Mouse (Mus musculus): ENCODE measurements around the gene Slc6a11. TPM values are rescaled to one million over a fixed set of nuclear protein-coding genes. Genes with fewer than 3 reads are reported as not detected.

Gene Slc6a11
- polyA plus RNA-seq, 1 experiment from 2014 or later: not detected

GRCm38 (mm10) chr6:114178141-114178540 lies 47.1 kb downstream of the Slc6a11 start:
- no peaks in the 10 kb centered on the region for H3K36me3 ChIP-seq
- H3K9me3 ChIP-seq (replicated peaks): no peaks in the 10 kb centered on the region
- no peaks in the 10 kb centered on the region for H3K4me1 ChIP-seq (replicated peaks)
- no peak overlapping the region for H3K4me3 ChIP-seq
- H3K27ac ChIP-seq (ENCODE audit: poor library complexity, severe bottlenecking): no peak overlapping the region
- H3K27me3 ChIP-seq (replicated peaks): peaks cover 26% of the 10 kb centered on the region
- no peak overlapping the region for H3K4me2 ChIP-seq
- no peak for ATAC-seq (ENCODE audit: insufficient number of reproducible peaks, low FRiP score)
- H3K9ac ChIP-seq: no peak overlapping the region
- WGBS: 74% methylated on average over 3 of the region's 3 CpGs

GRCm38 (mm10) chr6:114182366-114183179 lies 51.5 kb downstream of the Slc6a11 start:
- Histone ChIP-seq H3K27ac (ENCODE audit: poor library complexity, severe bottlenecking) (no peak overlapping the region), H3K4me1 (replicated peaks) (no peaks in the 10 kb centered on the region), H3K36me3 (no peaks in the 10 kb centered on the region), H3K4me3 (no peak overlapping the region), H3K9me3 (replicated peaks) (no peaks in the 10 kb centered on the region), H3K4me2 (no peak overlapping the region), H3K27me3 (replicated peaks) (no peaks in the 10 kb centered on the region; the same call in 1 of the 2 replicates), H3K9ac (no peak overlapping the region)
- ATAC-seq (ENCODE audit: insufficient number of reproducible peaks, low FRiP score): no peak
- WGBS: 57% methylated on average over 7 of the region's 7 CpGs

GRCm38 (mm10) chr6:114187121-114187520 lies 56.1 kb downstream of the Slc6a11 start:
- Histone ChIP-seq H3K4me1 (replicated peaks) (no peaks in the 10 kb centered on the region), H3K9me3 (replicated peaks) (no peaks in the 10 kb centered on the region), H3K27me3 (replicated peaks) (no peaks in the 10 kb centered on the region; the same call in 1 of the 2 replicates), H3K4me2 (no peak overlapping the region), H3K36me3 (no peaks in the 10 kb centered on the region), H3K9ac (no peak overlapping the region), H3K4me3 (no peak overlapping the region), H3K27ac (ENCODE audit: poor library complexity, severe bottlenecking) (no peak overlapping the region)
- ATAC-seq (ENCODE audit: insufficient number of reproducible peaks, low FRiP score): no peak
- 51% methylated on average over 4 of the region's 4 CpGs for WGBS

GRCm38 (mm10) chr6:114188869-114189268 lies 57.8 kb downstream of the Slc6a11 start:
- no peak for ATAC-seq (ENCODE audit: insufficient number of reproducible peaks, low FRiP score)
- Histone ChIP-seq H3K9ac (no peak overlapping the region), H3K27me3 (replicated peaks) (peaks cover 7% of the 10 kb centered on the region), H3K4me2 (no peak overlapping the region), H3K4me3 (no peak overlapping the region), H3K9me3 (replicated peaks) (no peaks in the 10 kb centered on the region), H3K27ac (ENCODE audit: poor library complexity, severe bottlenecking) (no peak overlapping the region), H3K36me3 (no peaks in the 10 kb centered on the region), H3K4me1 (replicated peaks) (no peaks in the 10 kb centered on the region)
- WGBS: 72% methylated on average over 8 of the region's 8 CpGs

- H3K27ac ChIP-seq (ENCODE audit: poor library complexity, severe bottlenecking): no peak overlapping the region
- H3K9me3 ChIP-seq (replicated peaks): no peaks in the 10 kb centered on the region
- H3K36me3 ChIP-seq: no peaks in the 10 kb centered on the region
- peaks cover 16% of the 10 kb centered on the region for H3K27me3 ChIP-seq (replicated peaks)
- no peak overlapping the region for H3K4me3 ChIP-seq
- H3K4me2 ChIP-seq: no peak overlapping the region
- no peak overlapping the region for H3K9ac ChIP-seq
- no peak for ATAC-seq (ENCODE audit: insufficient number of reproducible peaks, low FRiP score)
- no peaks in the 10 kb centered on the region for H3K4me1 ChIP-seq (replicated peaks)
Observed at GRCm38 (mm10) chr6:114195998-114196397, 65.0 kb downstream of the Slc6a11 start.

GRCm38 (mm10) chr6:114199200-114199845 lies 68.3 kb downstream of the Slc6a11 start:
- H3K27ac ChIP-seq (ENCODE audit: poor library complexity, severe bottlenecking): no peak overlapping the region
- H3K4me3 ChIP-seq: no peak overlapping the region
- H3K9me3 ChIP-seq (replicated peaks): no peaks in the 10 kb centered on the region
- WGBS: 63% methylated on average over 9 of the region's 9 CpGs
- no peaks in the 10 kb centered on the region for H3K36me3 ChIP-seq
- no peak overlapping the region for H3K4me2 ChIP-seq
- H3K27me3 ChIP-seq (replicated peaks): peaks cover 8% of the 10 kb centered on the region
- H3K4me1 ChIP-seq (replicated peaks): no peaks in the 10 kb centered on the region
- ATAC-seq (ENCODE audit: insufficient number of reproducible peaks, low FRiP score): no peak
- no peak overlapping the region for H3K9ac ChIP-seq

- no peaks in the 10 kb centered on the region for H3K9me3 ChIP-seq (replicated peaks)
- WGBS: 82% methylated on average over 3 of the region's 3 CpGs
- H3K27ac ChIP-seq (ENCODE audit: poor library complexity, severe bottlenecking): no peak overlapping the region
- H3K9ac ChIP-seq: no peak overlapping the region
- no peaks in the 10 kb centered on the region for H3K36me3 ChIP-seq
- ATAC-seq (ENCODE audit: insufficient number of reproducible peaks, low FRiP score): no peak
- H3K4me2 ChIP-seq: no peak overlapping the region
- 0 out of 2 replicates have a peak, but pooled peaks cover 3% of the 10 kb centered on the region for H3K27me3 ChIP-seq (replicated peaks)
- no peaks in the 10 kb centered on the region for H3K4me1 ChIP-seq (replicated peaks)
- no peak overlapping the region for H3K4me3 ChIP-seq
Observed at GRCm38 (mm10) chr6:114204557-114204956, 73.5 kb downstream of the Slc6a11 start.

- Histone ChIP-seq H3K4me3 (no peak overlapping the region), H3K9me3 (replicated peaks) (no peaks in the 10 kb centered on the region), H3K27ac (ENCODE audit: poor library complexity, severe bottlenecking) (no peak overlapping the region), H3K36me3 (no peaks in the 10 kb centered on the region), H3K27me3 (replicated peaks) (peaks cover 6% of the 10 kb centered on the region; the same call in 1 of the 2 replicates), H3K4me1 (replicated peaks) (no peaks in the 10 kb centered on the region), H3K4me2 (no peak overlapping the region), H3K9ac (no peak overlapping the region)
- no peak for ATAC-seq (ENCODE audit: insufficient number of reproducible peaks, low FRiP score)
- 83% methylated on average over 2 of the region's 2 CpGs for WGBS
Observed at GRCm38 (mm10) chr6:114208296-114208695, 77.3 kb downstream of the Slc6a11 start.

GRCm38 (mm10) chr6:114214393-114214792 lies 83.4 kb downstream of the Slc6a11 start:
- Histone ChIP-seq H3K9me3 (replicated peaks) (no peaks in the 10 kb centered on the region), H3K4me1 (replicated peaks) (no peaks in the 10 kb centered on the region), H3K27me3 (replicated peaks) (peaks cover 45% of the 10 kb centered on the region), H3K27ac (ENCODE audit: poor library complexity, severe bottlenecking) (no peak overlapping the region), H3K4me3 (no peak overlapping the region), H3K36me3 (no peaks in the 10 kb centered on the region), H3K4me2 (no peak overlapping the region), H3K9ac (no peak overlapping the region)
- WGBS: 77% methylated on average over 4 of the region's 4 CpGs
- ATAC-seq (ENCODE audit: insufficient number of reproducible peaks, low FRiP score): no peak

GRCm38 (mm10) chr6:114216741-114217414 lies 85.8 kb downstream of the Slc6a11 start:
- ATAC-seq (ENCODE audit: insufficient number of reproducible peaks, low FRiP score): no peak

GRCm38 (mm10) chr6:114224399-114224798 lies 93.4 kb downstream of the Slc6a11 start:
- Histone ChIP-seq H3K9me3 (replicated peaks) (no peaks in the 10 kb centered on the region), H3K4me3 (no peak overlapping the region), H3K9ac (no peak overlapping the region), H3K4me1 (replicated peaks) (no peaks in the 10 kb centered on the region), H3K36me3 (no peaks in the 10 kb centered on the region), H3K27ac (ENCODE audit: poor library complexity, severe bottlenecking) (no peak overlapping the region), H3K27me3 (replicated peaks) (peaks cover 21% of the 10 kb centered on the region), H3K4me2 (no peak overlapping the region)
- 18% methylated on average over 4 of the region's 4 CpGs for WGBS
- ATAC-seq (ENCODE audit: insufficient number of reproducible peaks, low FRiP score): no peak

More at GRCm38 (mm10) chr6:114216741-114217414, 85.8 kb downstream of the Slc6a11 start:
- Histone ChIP-seq H3K9ac (no peak overlapping the region), H3K4me3 (no peak overlapping the region), H3K27me3 (replicated peaks) (peaks cover 49% of the 10 kb centered on the region), H3K36me3 (no peaks in the 10 kb centered on the region), H3K9me3 (replicated peaks) (no peaks in the 10 kb centered on the region), H3K4me1 (replicated peaks) (no peaks in the 10 kb centered on the region), H3K4me2 (no peak overlapping the region), H3K27ac (ENCODE audit: poor library complexity, severe bottlenecking) (no peak overlapping the region)
- WGBS: 58% methylated on average over 13 of the region's 13 CpGs
